Mouse (Mus musculus): ENCODE measurements around the gene Cc2d1b.

Cc2d1b gene

DNA sequence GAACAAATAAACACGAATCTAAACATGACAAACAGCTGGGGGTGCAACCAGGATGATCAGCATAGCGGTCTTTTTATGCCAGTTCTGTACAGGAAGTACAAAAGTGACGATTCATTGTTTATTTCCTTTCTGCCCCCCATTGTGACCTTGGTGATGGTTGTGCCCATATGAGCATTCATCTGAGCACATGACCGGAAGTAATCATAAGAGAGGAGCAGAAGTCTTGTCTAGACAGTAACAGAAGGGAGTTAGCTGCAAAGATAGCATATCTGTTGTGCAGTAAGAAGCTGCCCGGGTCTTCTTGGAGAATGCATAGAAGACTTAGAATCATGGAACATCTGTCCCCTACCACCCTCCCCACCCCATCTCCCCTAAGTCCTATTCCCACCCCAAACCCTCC is 19.0 kb downstream of the Cc2d1b start:
- DNase-seq (ENCODE audit: low spot score in 2 of 2), result no peak

DNA sequence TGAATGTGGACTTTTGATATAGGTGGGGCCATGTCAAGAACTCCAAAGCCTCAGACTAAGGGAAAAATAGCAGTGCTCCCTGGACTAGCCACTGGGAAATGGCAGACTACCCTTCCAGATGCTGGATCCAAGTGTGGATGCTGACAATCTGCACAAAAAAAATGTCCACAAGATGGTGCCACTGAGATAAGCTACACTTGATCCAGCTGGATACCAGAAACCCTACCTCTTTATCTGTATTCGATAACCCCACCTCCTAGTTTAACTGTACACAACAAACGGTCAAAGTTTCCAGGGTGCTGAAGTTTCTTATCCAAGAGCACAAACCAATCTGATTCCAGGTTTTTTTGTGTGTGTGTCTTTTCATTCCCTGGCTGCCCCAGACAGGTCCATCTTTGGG is 44.7 kb downstream of the Cc2d1b start:
- DNase-seq (ENCODE audit: low spot score in 2 of 2), result no peak
